Mouse (Mus musculus) ES-Bruce4 (cell line): ENCODE results near the gene Cotl1.

Source experiments
- CTCF ChIP-seq: IDR thresholded peaks from one replicate; pipeline ENCODE4 v1.8.1; 2011; ENCODE audit warnings: low read depth, low read length
- EP300 ChIP-seq: IDR thresholded peaks from 2 replicates; pipeline ENCODE4 v1.6.1; 2011; ENCODE audit warnings: low read depth, low read length; ENCODE audit not compliant: insufficient read depth
- POLR2A ChIP-seq: IDR thresholded peaks from one replicate; pipeline ENCODE4 v1.8.1; 2011; ENCODE audit warnings: low read length; ENCODE audit not compliant: insufficient read depth

DNA sequence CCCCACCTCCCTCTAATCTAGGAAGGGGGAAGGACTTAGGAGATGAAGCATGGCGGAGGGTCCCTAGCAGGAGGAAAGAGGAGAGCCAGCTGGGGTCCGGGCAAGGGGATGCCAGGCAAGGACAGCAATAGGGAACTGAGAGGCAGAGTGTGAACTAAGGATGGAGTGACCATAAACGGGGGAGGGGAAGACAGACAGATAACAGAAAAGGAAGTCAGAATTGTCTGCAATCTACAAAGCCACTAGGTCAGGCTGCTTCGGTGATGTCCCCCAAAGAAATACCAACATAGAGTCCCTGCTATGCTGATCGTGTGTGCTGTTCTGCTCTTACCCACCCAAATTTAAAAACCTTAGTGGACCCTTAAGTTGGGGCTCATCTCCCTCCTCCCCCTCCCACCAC is 13.4 kb downstream of the Cotl1 start:
- TF ChIP-seq CTCF (no peak), POLR2A (no peak), EP300 (no peak)
